Mouse (Mus musculus) lung, postnatal 14 days (tissue): ENCODE data around the gene Mthfsd.
"Not testable (repeated sequence)": the region's sequence is repeated elsewhere in the genome, so short reads cannot be mapped to it uniquely, and the experiment has no call there.

Experiments used
- DNase-seq: peaks from one replicate; pipeline ENCODE4 v3.0.0; 2021

Mthfsd gene

GRCm38 (mm10) chr8:121107668-121108656 lies at the start of gene Mthfsd:
Gene Mthfsd (minus strand): TSS chr8:121108392.
- DNase-seq, result peak; percentile 99

GRCm38 (mm10) chr8:121156990-121157491 lies 48.8 kb upstream of the Mthfsd start:
- DNase-seq, result no peak

DNA sequence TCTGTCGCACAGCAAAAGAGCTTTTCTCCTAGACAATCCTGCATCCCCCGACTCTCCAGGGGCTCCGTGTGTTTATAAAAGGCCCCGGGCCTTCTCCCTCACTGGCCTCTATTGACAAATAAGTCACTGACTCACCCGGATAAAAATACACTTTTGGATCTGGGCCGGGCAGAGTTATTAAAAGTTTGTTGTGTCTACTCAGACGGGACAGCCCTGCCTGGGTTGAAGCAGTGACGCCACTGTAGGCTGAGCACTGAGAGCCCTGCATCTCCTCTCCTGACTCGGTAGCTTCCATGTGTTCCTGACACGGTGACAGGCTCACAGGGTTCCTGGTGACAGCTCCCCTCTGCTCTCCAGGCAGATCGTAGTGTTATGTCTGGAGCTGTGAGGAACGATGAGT lies 44.2 kb upstream of the Mthfsd start:
- peak; percentile 65 for DNase-seq

- no peak for DNase-seq
Measured at GRCm38 (mm10) chr8:121148573-121149083, 40.4 kb upstream of the Mthfsd start.

DNA sequence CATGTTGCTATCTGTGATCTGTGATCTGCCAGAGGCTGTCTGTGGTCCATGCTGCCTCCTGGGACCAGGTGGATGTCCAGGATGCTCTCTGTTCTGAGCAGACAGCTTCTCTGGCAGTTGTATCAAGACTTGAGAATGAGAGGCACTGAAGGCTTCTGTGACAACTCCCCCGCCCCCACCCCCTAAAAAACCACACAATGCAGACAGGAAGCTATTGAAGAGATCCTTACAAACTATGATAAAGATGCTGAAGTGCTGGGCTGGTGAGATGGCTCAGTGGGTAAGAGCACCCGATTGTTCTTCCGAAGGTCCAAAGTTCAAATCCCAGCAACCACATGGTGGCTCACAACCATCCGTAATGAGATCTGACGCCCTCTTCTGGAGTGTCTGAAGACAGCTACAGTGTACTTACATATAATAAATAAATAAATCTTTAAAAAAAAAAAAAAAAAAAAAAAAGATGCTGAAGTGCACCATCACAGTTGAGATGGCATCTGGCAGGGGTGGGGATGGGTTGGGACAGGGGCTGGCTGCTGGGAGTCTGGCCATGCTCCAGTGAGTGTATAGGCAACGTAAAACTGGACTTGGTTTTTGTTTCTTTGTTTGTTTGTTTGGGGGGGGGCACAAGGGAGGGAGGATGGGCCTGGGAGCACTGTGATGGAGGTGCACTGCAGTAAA lies 37.4 kb upstream of the Mthfsd start:
- not testable (repeated sequence) for DNase-seq

DNA sequence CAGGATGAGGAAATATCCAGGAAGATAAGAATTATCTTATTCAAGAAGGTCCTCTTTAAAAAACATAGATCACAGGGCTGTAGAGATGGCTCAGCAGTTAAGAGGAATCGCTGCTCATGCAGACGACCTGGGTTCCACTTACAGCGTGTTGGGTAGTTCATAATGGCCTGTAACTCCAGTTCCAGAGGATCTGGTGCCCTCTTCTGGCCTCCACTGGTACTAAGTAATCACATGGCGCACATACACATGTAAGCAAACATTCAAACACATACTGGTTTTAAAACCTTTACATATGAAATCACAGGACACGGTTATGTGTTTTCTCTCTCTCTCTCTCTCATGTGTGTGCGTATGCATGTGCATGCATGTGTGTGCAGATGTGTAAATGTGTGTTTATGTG lies 28.7 kb upstream of the Mthfsd start:
- no peak for DNase-seq

GRCm38 (mm10) chr8:121134512-121134911 lies 26.3 kb upstream of the Mthfsd start:
- DNase-seq, result no peak

DNA sequence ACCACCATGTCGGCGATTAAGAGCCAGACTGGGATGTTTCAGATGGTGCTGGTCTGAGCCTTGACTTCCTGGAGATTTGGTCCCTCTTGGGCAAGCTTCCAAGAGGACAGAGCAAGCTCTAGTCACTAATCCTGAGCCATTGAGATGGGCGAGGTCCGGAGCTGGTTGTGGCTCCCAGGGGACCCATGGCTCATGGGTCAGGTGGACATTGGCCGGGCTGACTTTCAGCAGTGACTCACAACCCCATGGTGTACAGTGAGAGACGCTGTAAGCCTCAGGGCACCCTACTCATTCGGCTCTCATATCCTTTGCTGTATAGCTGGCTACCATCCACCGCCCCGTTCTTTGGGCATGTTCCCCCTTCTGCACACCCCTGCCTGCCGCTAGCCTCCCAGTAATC lies 25.9 kb upstream of the Mthfsd start:
- DNase-seq, result no peak

DNA sequence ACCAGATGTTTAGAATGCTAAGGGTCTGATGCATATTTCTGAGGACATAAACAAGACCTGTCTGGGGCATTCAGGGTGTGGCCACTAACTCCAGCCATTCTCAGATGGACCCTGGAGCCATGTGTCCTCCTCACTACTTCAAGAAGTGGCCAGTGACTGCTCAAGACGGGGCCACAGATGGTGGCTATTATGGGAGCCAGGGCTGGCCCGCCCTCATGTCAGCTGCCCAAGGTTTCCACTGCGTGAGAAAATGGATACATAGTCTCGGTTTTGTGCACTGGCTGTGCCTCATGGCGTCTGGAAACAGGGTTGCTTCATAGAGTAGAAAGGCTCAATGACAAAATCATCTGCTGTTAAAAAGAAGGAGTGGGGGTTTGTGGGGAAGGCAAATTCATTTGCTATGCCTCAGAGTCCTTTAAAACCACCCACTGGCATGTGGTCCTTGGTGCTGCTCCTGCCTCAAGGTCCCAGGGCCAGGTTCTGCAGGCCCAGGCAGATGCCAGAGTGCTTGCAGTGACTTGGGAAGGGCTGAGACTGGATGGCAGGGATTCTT lies 24.8 kb upstream of the Mthfsd start:
- no peak for DNase-seq

GRCm38 (mm10) chr8:121130522-121130921 lies 22.3 kb upstream of the Mthfsd start:
- peak; percentile 51 for DNase-seq

GRCm38 (mm10) chr8:121129265-121129940 lies 21.2 kb upstream of the Mthfsd start:
- no peak for DNase-seq

DNA sequence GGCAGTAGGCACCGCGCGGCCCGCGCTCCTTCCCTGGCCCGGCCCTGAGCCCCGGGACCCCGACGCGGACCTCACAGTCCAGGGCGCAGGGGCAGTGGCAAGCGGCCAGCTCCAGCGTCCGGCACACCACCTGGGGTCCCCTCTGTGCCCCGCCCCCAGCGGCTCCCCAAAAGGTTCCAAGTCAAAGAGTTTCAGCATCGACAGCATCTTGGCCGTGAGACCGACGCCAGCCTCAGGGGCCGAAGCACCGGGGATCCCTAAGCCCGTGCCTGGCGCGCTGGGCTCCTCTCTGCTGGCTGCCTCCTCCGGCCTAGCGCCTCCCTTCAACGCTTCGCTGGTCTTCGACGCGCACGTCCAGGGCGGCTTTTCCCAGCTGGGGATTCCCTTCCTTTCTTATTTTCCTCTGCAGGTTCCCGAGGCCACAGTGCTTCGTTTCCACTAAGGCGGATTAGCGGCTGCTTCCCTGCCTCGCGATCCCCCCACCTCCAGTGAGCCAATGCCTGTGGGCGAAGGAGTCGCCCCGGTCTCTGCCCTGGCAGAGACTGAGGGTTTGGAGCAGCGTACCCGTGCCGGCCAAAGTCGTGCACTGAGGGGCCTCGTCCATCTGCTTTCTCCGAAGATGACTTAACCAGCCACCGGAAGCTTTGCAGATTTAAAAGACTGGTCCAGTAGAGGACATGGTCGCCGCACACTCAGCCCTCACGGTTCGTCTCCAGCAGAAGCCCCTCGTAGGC lies 20.5 kb upstream of the Mthfsd start:
- no peak for DNase-seq

- no peak for DNase-seq
Measured at GRCm38 (mm10) chr8:121127756-121128375, 19.7 kb upstream of the Mthfsd start, which contains the start of gene Foxl1. Gene Foxl1 (plus strand): TSS chr8:121127940.

DNA sequence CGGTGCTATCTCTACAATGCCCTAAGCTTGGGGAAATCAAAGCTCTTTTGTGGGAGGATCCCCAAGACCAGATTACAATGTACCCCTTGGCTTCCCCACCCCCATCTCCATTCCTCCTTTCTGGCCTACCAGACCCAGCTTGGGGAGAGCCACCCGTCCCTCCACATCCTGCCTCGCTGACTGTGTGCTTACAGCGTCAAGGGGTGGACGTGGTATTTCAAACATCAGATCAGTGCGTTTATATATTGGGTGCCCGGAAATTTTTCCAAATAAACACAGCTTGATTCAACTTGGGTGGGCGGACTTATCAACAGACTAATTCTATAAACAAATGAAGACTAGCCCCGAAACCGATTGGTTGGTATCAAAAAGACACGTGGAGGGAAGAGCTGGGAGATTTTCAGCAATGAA lies 19.1 kb upstream of the Mthfsd start:
- DNase-seq, result peak; percentile 43

DNA sequence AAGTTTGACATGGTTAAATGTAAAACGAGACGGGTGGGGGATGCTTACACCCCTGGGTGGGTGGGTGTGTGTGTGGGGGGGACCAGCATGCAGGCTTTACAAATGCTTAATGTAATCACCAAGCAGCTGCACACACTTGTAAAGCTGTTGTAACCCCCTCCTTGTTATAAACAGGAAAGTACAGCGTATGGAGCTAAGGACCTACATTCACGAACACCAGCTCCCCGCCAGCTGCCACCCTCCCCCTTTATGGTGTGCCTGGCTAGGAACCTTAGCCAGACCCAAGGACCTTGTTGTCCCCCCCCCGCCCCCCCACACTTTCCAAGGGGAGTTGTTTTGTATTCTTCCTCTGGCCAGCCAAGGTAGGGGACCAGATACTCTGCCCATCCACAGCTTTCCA lies 18.5 kb upstream of the Mthfsd start:
- DNase-seq, result no peak

DNA sequence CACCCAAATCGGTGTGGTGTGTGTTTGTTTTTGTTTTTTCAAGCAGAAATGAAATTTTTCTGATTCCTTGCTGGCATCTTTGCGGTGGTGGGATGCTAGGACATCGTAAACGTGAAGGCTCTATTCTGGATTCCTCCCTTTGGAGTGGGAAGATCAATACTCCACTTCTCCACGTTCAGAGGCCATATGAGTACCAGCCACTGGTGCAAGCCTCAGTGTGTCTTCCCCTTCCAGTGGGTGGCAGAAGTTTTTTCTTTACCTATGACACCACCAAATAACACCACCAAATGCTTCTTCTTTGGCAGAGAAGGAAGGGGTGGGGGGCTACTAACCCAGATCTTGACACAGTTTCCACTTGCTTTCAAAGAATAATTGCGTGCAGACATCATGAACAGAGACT lies 18.0 kb upstream of the Mthfsd start:
- DNase-seq, result no peak

DNA sequence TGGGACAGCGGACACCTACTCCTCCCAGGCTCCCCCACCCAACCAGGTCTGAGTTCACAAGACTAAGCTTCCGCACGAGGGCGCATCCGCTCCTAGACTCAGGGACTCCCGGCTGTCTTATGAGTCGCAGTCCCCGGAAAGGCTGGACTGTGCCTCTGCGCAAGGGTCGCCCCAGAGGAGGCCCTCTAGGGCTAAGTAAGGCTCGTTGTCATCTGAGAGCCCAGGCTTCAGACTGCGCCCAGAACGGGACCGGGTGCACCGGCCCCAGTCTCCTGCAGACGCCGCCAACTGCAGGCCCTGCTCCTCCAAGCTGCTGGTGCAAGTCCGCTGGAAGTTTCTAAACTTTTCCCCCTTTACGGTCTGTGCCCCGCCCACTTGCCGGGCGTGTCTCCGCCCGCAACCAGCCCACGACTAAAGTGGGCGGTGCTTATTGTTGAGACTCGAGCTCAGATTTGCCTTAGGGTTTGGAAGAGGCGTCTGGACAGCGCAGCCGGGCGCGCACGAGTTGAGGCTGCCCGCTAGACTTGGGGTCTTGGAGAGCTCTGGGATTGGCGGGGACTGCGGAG lies 17.2 kb upstream of the Mthfsd start:
- DNase-seq, result peak; percentile 68

GRCm38 (mm10) chr8:121124547-121125239 lies 16.5 kb upstream of the Mthfsd start:
- no peak for DNase-seq

DNA sequence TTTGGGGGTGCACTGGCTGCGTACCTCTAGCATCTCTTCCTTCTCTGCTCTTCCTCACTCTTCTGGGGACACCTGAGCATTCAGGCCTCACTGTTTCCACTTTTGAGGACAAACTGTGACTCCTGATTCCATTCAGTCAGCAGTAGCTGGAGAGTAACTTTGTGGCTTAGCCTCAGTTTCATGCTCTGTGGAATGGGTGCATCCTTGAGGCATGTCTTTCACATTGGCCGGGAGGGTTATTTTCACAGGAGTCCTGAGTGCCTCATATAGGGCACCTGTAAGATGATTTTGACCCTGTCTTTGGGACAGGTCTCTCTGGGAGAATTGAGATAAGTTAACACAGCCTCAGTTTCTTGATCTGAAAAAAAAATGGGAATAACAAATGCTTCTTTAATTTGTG lies 14.9 kb upstream of the Mthfsd start:
- DNase-seq, result no peak

DNA sequence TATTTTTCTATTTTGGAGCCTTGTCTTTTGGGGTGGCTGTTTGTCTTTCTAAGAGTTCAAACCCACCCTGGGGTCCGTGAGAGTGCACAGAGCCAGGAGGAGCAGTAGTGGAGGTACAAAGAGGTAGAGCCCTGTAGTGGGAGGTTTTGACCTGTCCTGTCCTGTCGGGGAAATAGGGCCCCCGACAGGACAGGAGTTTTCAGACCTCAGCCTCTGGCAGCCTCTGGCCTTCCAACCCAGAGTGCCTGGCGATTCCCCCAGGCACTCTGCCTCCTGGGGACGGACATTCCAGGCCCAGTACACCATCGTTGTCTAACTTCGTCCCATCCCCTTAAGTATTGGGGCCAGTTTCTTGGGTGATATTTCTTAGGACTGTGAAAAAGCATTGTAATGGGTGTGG lies 14.2 kb upstream of the Mthfsd start:
- no peak for DNase-seq
